Mouse (Mus musculus) heart, embryonic 12.5 days (tissue): ENCODE data around the gene Arhgap20. TPM values are rescaled to one million over a fixed set of nuclear protein-coding genes. Genes with fewer than 3 reads are reported as not detected.

ENCODE experiments used
- ATAC-seq: fragments of 200-750 bp; cut with Nextera tagmentation; 2 replicates; pipeline ENCODE4 v1.8.0; 2017; ENCODE audit warnings: moderate TSS enrichment, moderate library complexity; ENCODE audit not compliant: insufficient number of reproducible peaks, low FRiP score
- H3K27ac ChIP-seq: fragments of 300-500 bp; sonication (generic); 2 replicates; pipeline ENCODE4 v1.5.1; 2016; ENCODE audit warnings: mild to moderate bottlenecking, moderate library complexity; ENCODE audit not compliant: poor library complexity, severe bottlenecking
- H3K27me3 ChIP-seq: fragments of 300-500 bp; sonication (generic); replicated peaks from 2 replicates; pipeline ENCODE4 v1.6.1; 2016; ENCODE audit warnings: mild to moderate bottlenecking, moderate library complexity
- H3K36me3 ChIP-seq: fragments of 300-500 bp; sonication (generic); 2 replicates; pipeline ENCODE4 v1.6.1; 2016; ENCODE audit warnings: mild to moderate bottlenecking, moderate library complexity
- H3K4me1 ChIP-seq: fragments of 300-500 bp; sonication (generic); replicated peaks from 2 replicates; pipeline ENCODE4 v1.6.1; 2016; ENCODE audit warnings: mild to moderate bottlenecking
- H3K4me2 ChIP-seq: fragments of 300-500 bp; sonication (generic); 2 replicates; pipeline ENCODE4 v1.6.1; 2016; ENCODE audit warnings: mild to moderate bottlenecking, moderate library complexity
- H3K4me3 ChIP-seq: fragments of 300-500 bp; sonication (generic); 2 replicates; pipeline ENCODE4 v1.5.1; 2016; ENCODE audit warnings: mild to moderate bottlenecking
- H3K9ac ChIP-seq: fragments of 300-500 bp; sonication (generic); 2 replicates; pipeline ENCODE4 v1.6.1; 2016; ENCODE audit warnings: mild to moderate bottlenecking, moderate library complexity
- H3K9me3 ChIP-seq: fragments of 300-500 bp; sonication (generic); replicated peaks from 2 replicates; pipeline ENCODE4 v1.6.1; 2016; ENCODE audit warnings: mild to moderate bottlenecking, moderate library complexity
- WGBS: fragments of 180-500 bp; shearing (Covaris S2); methylation state at CpG from one replicate; pipeline ENCODE4 v1.1.7; 2016; 5-methylcytosine and 5-hydroxymethylcytosine counted together
- polyA plus RNA-seq: library from polyadenylated mRNA; unstranded; fragments of >200 nt; fragmentation: Nextera tagmentation; extraction: Ambion mirVana; gene quantifications from 2 replicates; pipeline ENCODE4 v1.2.1, GENCODE M21; 2016

The Arhgap20 gene
- polyA plus RNA-seq, 1 experiment from 2014 or later: 0.66 TPM

GRCm38 (mm10) chr9:51799156-51799555 lies 34.0 kb downstream of the Arhgap20 start:
- no peak overlapping the region for H3K27ac ChIP-seq
- no peaks in the 10 kb centered on the region for H3K27me3 ChIP-seq
- no peak for ATAC-seq
- WGBS: 60% methylated on average over 9 of the region's 9 CpGs
- H3K4me2 ChIP-seq: no peak overlapping the region
- no peaks in the 10 kb centered on the region for H3K36me3 ChIP-seq
- 0 out of 2 replicates have a peak, but pooled peaks cover 3% of the 10 kb centered on the region for H3K4me1 ChIP-seq
- no peak overlapping the region for H3K4me3 ChIP-seq
- H3K9ac ChIP-seq: no peak overlapping the region
- H3K9me3 ChIP-seq: no peaks in the 10 kb centered on the region

GRCm38 (mm10) chr9:51807272-51807671 lies 42.1 kb downstream of the Arhgap20 start:
- Histone ChIP-seq H3K9me3 (no peaks in the 10 kb centered on the region), H3K36me3 (no peaks in the 10 kb centered on the region), H3K9ac (no peak overlapping the region), H3K4me1 (no peaks in the 10 kb centered on the region), H3K27me3 (no peaks in the 10 kb centered on the region), H3K4me3 (no peak overlapping the region), H3K4me2 (no peak overlapping the region), H3K27ac (no peak overlapping the region)
- ATAC-seq: no peak
- 74% methylated on average over 3 of the region's 3 CpGs for WGBS

- Histone ChIP-seq H3K27me3 (no peaks in the 10 kb centered on the region), H3K9me3 (no peaks in the 10 kb centered on the region), H3K4me2 (no peak overlapping the region), H3K4me1 (no peaks in the 10 kb centered on the region), H3K4me3 (no peak overlapping the region), H3K27ac (no peak overlapping the region), H3K9ac (no peak overlapping the region), H3K36me3 (no peaks in the 10 kb centered on the region)
- 76% methylated on average over 1 of the region's 1 CpGs for WGBS
- no peak for ATAC-seq
Observed at GRCm38 (mm10) chr9:51812931-51813330, 47.8 kb downstream of the Arhgap20 start.

- H3K27ac ChIP-seq: no peak overlapping the region
- H3K4me3 ChIP-seq: no peak overlapping the region
- no peaks in the 10 kb centered on the region for H3K27me3 ChIP-seq
- WGBS: 81% methylated on average over 7 of the region's 7 CpGs
- H3K36me3 ChIP-seq: no peaks in the 10 kb centered on the region
- H3K4me1 ChIP-seq: peaks cover 4% of the 10 kb centered on the region; the same call in 1 of the 2 replicates
- H3K9ac ChIP-seq: no peak overlapping the region
- H3K9me3 ChIP-seq: no peaks in the 10 kb centered on the region
- H3K4me2 ChIP-seq: no peak overlapping the region
- no peak for ATAC-seq
Observed at GRCm38 (mm10) chr9:51824516-51824915, 59.4 kb downstream of the Arhgap20 start.

GRCm38 (mm10) chr9:51831596-51831995 lies 66.5 kb downstream of the Arhgap20 start:
- no peaks in the 10 kb centered on the region for H3K36me3 ChIP-seq
- no peak overlapping the region for H3K4me3 ChIP-seq
- H3K4me1 ChIP-seq: no peaks in the 10 kb centered on the region
- H3K27me3 ChIP-seq: no peaks in the 10 kb centered on the region
- H3K9ac ChIP-seq: no peak overlapping the region
- 78% methylated on average over 11 of the region's 11 CpGs for WGBS
- no peak overlapping the region for H3K4me2 ChIP-seq
- no peak overlapping the region for H3K27ac ChIP-seq
- no peak for ATAC-seq
- H3K9me3 ChIP-seq: no peaks in the 10 kb centered on the region

- no peak for ATAC-seq
- Histone ChIP-seq H3K4me1 (no peaks in the 10 kb centered on the region), H3K27me3 (no peaks in the 10 kb centered on the region), H3K9me3 (no peaks in the 10 kb centered on the region), H3K9ac (no peak overlapping the region), H3K4me2 (no peak overlapping the region), H3K36me3 (no peaks in the 10 kb centered on the region), H3K27ac (no peak overlapping the region), H3K4me3 (no peak overlapping the region)
- 77% methylated on average over 5 of the region's 5 CpGs for WGBS
Observed at GRCm38 (mm10) chr9:51832368-51832767, 67.2 kb downstream of the Arhgap20 start.

- ATAC-seq: no peak
- Histone ChIP-seq H3K9me3 (no peaks in the 10 kb centered on the region), H3K27me3 (no peaks in the 10 kb centered on the region), H3K4me3 (no peak overlapping the region), H3K36me3 (no peaks in the 10 kb centered on the region), H3K4me2 (no peak overlapping the region), H3K4me1 (no peaks in the 10 kb centered on the region), H3K9ac (no peak overlapping the region), H3K27ac (no peak overlapping the region)
- WGBS: 62% methylated on average over 7 of the region's 7 CpGs
Observed at GRCm38 (mm10) chr9:51837716-51838115, 72.6 kb downstream of the Arhgap20 start.

- Histone ChIP-seq H3K27ac (no peak overlapping the region), H3K36me3 (no peaks in the 10 kb centered on the region), H3K4me3 (no peak overlapping the region), H3K4me1 (peaks cover 3% of the 10 kb centered on the region; the same call in 1 of the 2 replicates), H3K4me2 (no peak overlapping the region), H3K9ac (no peak overlapping the region), H3K9me3 (no peaks in the 10 kb centered on the region), H3K27me3 (no peaks in the 10 kb centered on the region)
- ATAC-seq: no peak
- WGBS: 40% methylated on average over 4 of the region's 4 CpGs
Observed at GRCm38 (mm10) chr9:51843216-51843615, 78.1 kb downstream of the Arhgap20 start.

- 86% methylated on average over 10 of the region's 10 CpGs for WGBS
- Histone ChIP-seq H3K4me2 (no peak overlapping the region), H3K9me3 (no peaks in the 10 kb centered on the region), H3K36me3 (no peaks in the 10 kb centered on the region), H3K4me3 (no peak overlapping the region), H3K27ac (no peak overlapping the region), H3K4me1 (peaks cover 3% of the 10 kb centered on the region; the same call in 1 of the 2 replicates), H3K27me3 (no peaks in the 10 kb centered on the region), H3K9ac (no peak overlapping the region)
- no peak for ATAC-seq
Observed at GRCm38 (mm10) chr9:51845796-51846195, 80.7 kb downstream of the Arhgap20 start.

GRCm38 (mm10) chr9:51853772-51854171 lies 88.6 kb downstream of the Arhgap20 start:
- H3K36me3 ChIP-seq: no peaks in the 10 kb centered on the region
- no peak overlapping the region for H3K4me3 ChIP-seq
- H3K9me3 ChIP-seq: no peaks in the 10 kb centered on the region
- no peak overlapping the region for H3K4me2 ChIP-seq
- no peaks in the 10 kb centered on the region for H3K27me3 ChIP-seq
- 89% methylated on average over 5 of the region's 5 CpGs for WGBS
- no peak for ATAC-seq
- no peaks in the 10 kb centered on the region for H3K4me1 ChIP-seq
- no peak overlapping the region for H3K9ac ChIP-seq
- H3K27ac ChIP-seq: no peak overlapping the region

GRCm38 (mm10) chr9:51864273-51864672 lies 99.1 kb downstream of the Arhgap20 start:
- WGBS: 88% methylated on average over 3 of the region's 3 CpGs
- Histone ChIP-seq H3K4me1 (no peaks in the 10 kb centered on the region), H3K9me3 (no peaks in the 10 kb centered on the region), H3K4me2 (no peak overlapping the region), H3K36me3 (no peaks in the 10 kb centered on the region), H3K27ac (no peak overlapping the region), H3K4me3 (no peak overlapping the region), H3K27me3 (no peaks in the 10 kb centered on the region), H3K9ac (no peak overlapping the region)
- no peak for ATAC-seq

- WGBS: 50% methylated on average over 4 of the region's 4 CpGs
- Histone ChIP-seq H3K27ac (no peak overlapping the region), H3K9ac (no peak overlapping the region), H3K9me3 (no peaks in the 10 kb centered on the region), H3K4me2 (no peak overlapping the region), H3K27me3 (no peaks in the 10 kb centered on the region), H3K4me3 (no peak overlapping the region), H3K36me3 (no peaks in the 10 kb centered on the region), H3K4me1 (no peaks in the 10 kb centered on the region)
- no peak for ATAC-seq
Observed at GRCm38 (mm10) chr9:51866634-51867033, 101.5 kb downstream of the Arhgap20 start.
